Mouse (Mus musculus) left cerebral cortex, adult 2 months (tissue): Measurements from ENCODE around the gene Hormad2. TPM values are rescaled to one million over a fixed set of nuclear protein-coding genes. Genes with fewer than 3 reads are reported as not detected.

Source experiments
- DNase-seq, 2 experiments: peaks; one replicate each; pipeline ENCODE4 v3.0.0; 2021 to 2022; ENCODE audit warnings: low spot score in 2 of 2, mixed read lengths in 1 of 2; ENCODE audit errors: extremely low spot score in 1 of 2
- H3K27ac ChIP-seq: fragments of 200-600 bp; 2 replicates; pipeline ENCODE4 v1.8.1; 2022
- H3K4me3 ChIP-seq: fragments of 200-600 bp; 2 replicates; pipeline ENCODE4 v1.8.1; 2022
- CTCF ChIP-seq: fragments of 200-600 bp; IDR thresholded peaks from 2 replicates; pipeline ENCODE4 v1.8.1; 2022; ENCODE audit warnings: antibody characterized with exemption, mild to moderate bottlenecking, moderate library complexity
- intact Hi-C: fragments of 180-260 bp; cut with DNase I; formaldehyde crosslinking; loops from one replicate; pipeline ENCODE4 v1.15.1; 2025
- total RNA-seq, 2 experiments: library from RNA; stranded (reverse); gene quantifications; 2 replicates each; pipeline ENCODE4 v1.2.3; 2021

The Hormad2 gene
- total RNA-seq, 2 experiments from 2014 or later = not detected

- no peak overlapping the region for H3K4me3 ChIP-seq
- no peak overlapping the region for H3K27ac ChIP-seq
- intact Hi-C loops = no loop called here
- no peak for DNase-seq
- TF ChIP-seq CTCF = no peak
These were observed 52.9 kb downstream of the Hormad2 start for GRCm38 (mm10) chr11:4388018-4388417.

GRCm38 (mm10) chr11:4382321-4382720, 58.6 kb downstream of the Hormad2 start:
- intact Hi-C loops = no loop called here
- H3K27ac ChIP-seq = no peak overlapping the region
- TF ChIP-seq CTCF = no peak
- no peak for DNase-seq
- no peak overlapping the region for H3K4me3 ChIP-seq

GRCm38 (mm10) chr11:4379857-4380256, 61.0 kb downstream of the Hormad2 start:
- H3K27ac ChIP-seq = no peak overlapping the region
- intact Hi-C loops = no loop called here
- no peak for DNase-seq
- no peak for TF ChIP-seq CTCF
- no peak overlapping the region for H3K4me3 ChIP-seq

GRCm38 (mm10) chr11:4366389-4366788, 74.5 kb downstream of the Hormad2 start:
- Histone ChIP-seq H3K27ac (no peak overlapping the region), H3K4me3 (no peak overlapping the region)
- no peak for TF ChIP-seq CTCF
- intact Hi-C loops = no loop called here
- DNase-seq = no peak

DNA sequence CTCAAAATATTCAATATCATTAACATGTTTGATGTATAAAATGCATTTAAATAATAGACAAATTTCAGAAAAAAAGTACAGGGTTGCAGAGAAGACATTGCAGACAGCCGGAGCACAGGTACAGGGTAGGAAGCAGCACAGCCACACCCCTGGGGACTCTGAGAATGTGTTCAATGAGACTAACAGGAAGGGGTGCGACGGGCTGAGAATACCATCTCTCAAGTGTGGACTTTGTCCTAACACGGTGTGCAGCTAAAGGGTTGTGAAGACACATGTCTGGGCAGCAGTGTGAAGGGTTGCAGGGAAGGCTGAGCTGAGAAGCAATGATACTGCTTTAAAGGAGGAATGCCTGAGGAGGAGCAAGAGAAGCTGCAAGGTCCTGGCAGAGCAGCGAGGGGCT, 85.5 kb downstream of the Hormad2 start:
- no peak for TF ChIP-seq CTCF
- Histone ChIP-seq H3K4me3 (no peak overlapping the region), H3K27ac (no peak overlapping the region)
- intact Hi-C loops = no loop called here
- no peak for DNase-seq

DNA sequence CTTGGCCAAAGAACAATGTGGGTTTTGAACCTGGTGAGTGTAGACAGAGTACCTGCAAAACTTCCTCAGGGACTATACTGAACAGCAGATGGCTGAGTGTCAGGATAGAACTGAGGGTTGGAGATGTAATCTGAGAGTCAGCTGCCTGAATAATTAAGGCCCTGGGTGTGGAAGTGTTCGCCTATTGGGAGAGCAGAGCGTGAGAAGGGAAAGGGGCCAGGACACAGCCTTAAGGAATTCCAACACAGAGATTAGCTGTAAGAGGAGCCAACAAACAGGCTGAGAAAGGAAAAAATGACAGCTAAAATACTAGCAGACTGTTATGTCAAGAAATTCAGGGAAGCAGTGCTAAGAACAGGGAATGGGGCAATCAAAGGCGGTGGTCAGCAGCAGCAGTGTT, 88.3 kb downstream of the Hormad2 start:
- DNase-seq = no peak
- no peak for TF ChIP-seq CTCF
- intact Hi-C loops = no loop called here
- Histone ChIP-seq H3K27ac (no peak overlapping the region), H3K4me3 (no peak overlapping the region)

DNA sequence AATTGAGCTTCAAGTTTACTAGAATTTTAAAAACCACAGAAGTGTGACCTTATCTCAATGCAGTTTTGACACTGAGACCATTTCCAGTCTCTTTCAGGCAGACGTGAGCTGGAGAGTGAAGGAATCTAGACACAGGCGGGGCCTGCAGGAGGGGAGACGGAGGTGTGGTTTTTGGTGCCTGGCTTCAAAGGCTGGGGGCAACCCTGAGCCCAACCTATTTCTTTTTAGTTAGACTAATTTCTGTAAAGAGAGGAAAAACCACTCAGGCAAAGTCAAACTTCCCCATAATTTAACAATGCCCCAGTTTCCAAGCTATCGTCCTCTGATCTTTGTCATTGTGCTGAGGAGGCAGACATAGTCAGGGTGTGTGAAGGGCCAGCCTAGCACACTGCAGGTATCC, 97.0 kb downstream of the Hormad2 start:
- no peak overlapping the region for H3K4me3 ChIP-seq
- intact Hi-C loops = no loop called here
- DNase-seq = no peak
- TF ChIP-seq CTCF = no peak
- H3K27ac ChIP-seq = no peak overlapping the region

DNA sequence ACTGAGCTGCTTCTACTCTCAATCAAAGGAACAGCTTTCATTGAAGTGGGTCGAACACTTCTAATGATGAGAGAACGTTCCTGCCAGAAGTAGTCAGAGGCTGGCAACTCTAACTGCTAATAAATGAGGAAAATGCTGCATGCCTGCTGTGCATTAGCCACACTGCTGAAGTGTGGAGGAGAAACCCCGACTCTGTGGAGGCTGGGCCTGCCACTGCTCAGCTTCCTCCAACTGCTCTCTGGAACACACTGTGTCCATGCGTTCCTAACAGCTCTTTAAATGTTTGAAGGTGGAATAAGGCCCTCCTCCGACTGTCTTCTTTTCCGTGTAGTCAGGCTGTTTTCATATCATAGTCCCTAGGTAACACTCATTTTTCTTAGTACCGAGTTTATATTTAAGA, 98.9 kb downstream of the Hormad2 start:
- intact Hi-C loops = no loop called here
- Histone ChIP-seq H3K27ac (no peak overlapping the region), H3K4me3 (no peak overlapping the region)
- DNase-seq = no peak
- TF ChIP-seq CTCF = no peak

DNA sequence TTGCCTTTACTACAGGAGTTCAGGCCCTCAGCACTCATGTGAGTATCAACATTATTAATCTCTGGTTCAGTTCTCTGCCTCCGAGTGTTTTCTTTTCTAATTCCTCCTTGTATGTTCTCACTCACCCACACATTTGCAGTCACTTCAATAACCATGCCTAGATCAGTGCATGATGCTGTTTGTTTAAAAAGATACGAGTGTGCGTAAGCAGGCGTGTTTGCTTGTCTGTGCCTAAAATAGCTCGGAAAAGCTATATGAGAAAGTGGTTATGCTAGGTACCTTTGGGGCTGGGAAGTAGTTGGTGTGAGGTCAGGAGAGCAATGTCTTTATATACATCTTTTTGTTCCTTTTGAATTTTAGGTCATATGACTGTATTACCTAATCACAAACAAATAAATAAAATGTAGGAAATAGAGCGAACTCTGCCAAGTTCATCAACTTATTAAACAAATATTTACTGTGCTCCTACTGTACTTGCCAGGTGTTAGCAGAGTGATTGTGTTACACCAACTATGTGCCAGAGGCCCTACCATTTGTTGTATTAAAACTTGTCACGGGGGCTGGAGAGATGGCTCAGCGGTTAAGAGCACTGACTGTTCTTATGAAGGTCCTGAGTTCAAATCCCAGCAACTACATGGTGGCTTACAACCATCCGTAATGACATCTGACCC, 100.7 kb downstream of the Hormad2 start:
- H3K27ac ChIP-seq = no peak overlapping the region
- intact Hi-C loops = no loop called here
- H3K4me3 ChIP-seq = no peak overlapping the region
- no peak for TF ChIP-seq CTCF
- DNase-seq = no peak

DNA sequence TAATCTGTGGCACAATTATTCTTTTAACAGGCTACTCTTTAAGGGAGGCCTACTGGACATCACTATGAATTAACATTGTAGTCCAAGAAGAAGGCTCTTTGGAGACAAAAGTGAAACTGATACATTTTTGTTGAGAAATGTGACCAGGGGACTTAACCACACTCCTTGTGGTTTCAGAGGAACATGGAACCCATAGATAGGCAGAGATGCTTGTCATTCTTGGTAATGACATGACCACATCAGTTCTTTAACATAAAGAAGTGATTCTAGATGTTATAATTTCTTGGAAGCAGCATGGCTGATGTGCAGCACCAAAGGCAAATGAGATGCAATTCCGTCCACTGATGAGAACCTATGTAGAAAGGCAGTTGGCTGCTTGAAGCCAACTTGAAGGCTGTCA, 101.6 kb downstream of the Hormad2 start:
- intact Hi-C loops = no loop called here
- no peak for DNase-seq
- no peak overlapping the region for H3K4me3 ChIP-seq
- H3K27ac ChIP-seq = no peak overlapping the region
- no peak for TF ChIP-seq CTCF

DNA sequence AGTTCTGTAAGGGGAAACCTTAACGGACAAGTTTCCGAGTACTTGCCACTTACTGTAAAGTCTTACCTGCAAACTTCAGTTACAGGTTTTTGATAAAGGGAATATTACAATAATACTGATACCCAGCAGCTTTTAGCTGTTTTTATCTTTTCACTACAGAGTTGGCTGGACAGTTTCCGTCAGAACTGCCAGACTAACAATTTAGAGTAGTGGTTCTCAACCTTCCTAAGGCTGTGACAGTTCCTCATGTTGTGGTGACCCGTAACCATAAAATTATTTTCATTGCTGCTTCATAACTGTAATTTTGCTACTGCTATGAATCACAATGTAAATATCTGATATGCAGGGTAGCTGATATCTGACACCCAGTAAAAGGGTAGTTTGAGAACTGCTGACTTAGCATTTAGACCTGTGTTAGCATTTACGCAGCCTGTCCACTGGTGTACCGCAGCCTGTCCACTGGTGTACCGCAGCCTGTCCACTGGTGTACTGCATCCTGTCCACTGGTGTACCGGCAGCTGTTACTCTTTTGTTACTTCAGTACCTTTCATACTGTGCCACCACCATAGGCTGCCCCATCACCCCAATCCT, 104.1 kb downstream of the Hormad2 start:
- H3K4me3 ChIP-seq = no peak overlapping the region
- no peak for TF ChIP-seq CTCF
- no peak for DNase-seq
- no peak overlapping the region for H3K27ac ChIP-seq
- intact Hi-C loops = no loop called here

DNA sequence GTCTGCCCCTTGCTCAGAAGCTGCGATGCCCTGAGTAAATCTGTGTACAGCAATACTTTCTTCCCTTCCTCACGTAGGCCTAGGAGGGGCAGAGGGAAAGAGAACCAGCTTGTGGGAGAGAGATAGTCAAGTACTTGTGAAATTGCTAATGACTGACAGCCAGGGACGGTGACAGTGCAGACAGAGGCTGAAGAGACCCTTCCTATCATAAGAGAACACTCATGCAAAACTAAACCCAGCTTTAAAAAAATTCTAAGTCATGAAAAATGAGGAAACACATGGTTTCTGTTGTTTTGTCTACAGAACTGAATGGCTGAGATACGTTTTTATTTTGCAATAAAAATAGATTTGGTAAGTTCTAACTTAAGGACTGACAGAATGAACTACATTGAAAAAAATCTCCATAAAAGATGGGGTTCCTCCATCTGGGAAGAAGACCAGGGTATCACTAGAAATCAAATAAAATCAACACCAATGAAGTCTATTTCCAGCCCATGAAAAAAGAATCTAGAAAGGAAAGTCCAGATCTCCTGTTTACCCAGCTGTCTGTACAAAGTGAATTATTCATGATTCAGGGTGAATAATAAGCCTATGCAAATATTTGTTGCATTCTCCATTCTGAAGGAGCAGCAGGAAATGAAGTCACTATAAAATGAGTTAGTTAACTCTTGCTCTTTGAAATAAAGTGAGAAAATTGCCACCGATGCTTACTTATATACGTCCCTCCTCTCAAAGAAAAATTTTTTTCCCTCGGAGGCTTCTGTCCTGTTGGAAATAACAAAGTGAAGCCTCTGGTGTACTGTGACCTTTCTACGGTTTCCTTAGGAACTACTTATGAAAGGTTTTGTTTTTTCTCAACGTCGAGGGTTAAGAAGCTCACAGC, 104.9 kb downstream of the Hormad2 start:
- H3K27ac ChIP-seq = no peak overlapping the region
- no peak for TF ChIP-seq CTCF
- no peak for DNase-seq
- H3K4me3 ChIP-seq = no peak overlapping the region
- intact Hi-C loops = no loop called here

- Histone ChIP-seq H3K27ac (no peak overlapping the region), H3K4me3 (no peak overlapping the region)
- DNase-seq = no peak
- intact Hi-C loops = no loop called here
- TF ChIP-seq CTCF = no peak
These were observed 107.9 kb downstream of the Hormad2 start for GRCm38 (mm10) chr11:4332961-4333360.
